Mouse (Mus musculus) hematopoietic stem cell, adult 5-6 weeks (primary cell): ENCODE data around the gene Col1a1. TPM values are rescaled to one million over a fixed set of nuclear protein-coding genes. Genes with fewer than 3 reads are reported as not detected.

Experiments
- ATAC-seq, 2 experiments: fragments of 125-278 bp in 1 of 2; replicated peaks in 1 of 2; 2 replicates each; pipeline ENCODE4 v1.8.0; 2016 to 2017; ENCODE audit warnings: inconsistent platforms in 2 of 2, mild to moderate bottlenecking in 2 of 2, moderate number of reproducible peaks in 2 of 2, low read depth in 1 of 2, moderate TSS enrichment in 1 of 2; ENCODE audit not compliant: low FRiP score in 2 of 2, poor library complexity in 2 of 2, severe bottlenecking in 2 of 2, insufficient read depth in 1 of 2, low TSS enrichment in 1 of 2
- total RNA-seq: library from RNA; stranded (forward); fragments of 172-1452, 232-1000 nt; gene quantifications from 2 replicates; pipeline ENCODE4 v1.2.3, GENCODE M21; 2017

The Col1a1 gene
- total RNA-seq = not detected in 2 replicates

GRCm38 (mm10) chr11:94936045-94936444 is at the start of gene Col1a1:
TSS of gene Col1a1 (plus strand) at chr11:94936224.
- ATAC-seq = no peak

- no peak for ATAC-seq
Measured at GRCm38 (mm10) chr11:94891155-94891554, 44.9 kb upstream of the Col1a1 start.

GRCm38 (mm10) chr11:94896753-94897376 is 39.2 kb upstream of the Col1a1 start:
- ATAC-seq = no peak

- no peak for ATAC-seq
Measured at GRCm38 (mm10) chr11:94901231-94901630, 34.8 kb upstream of the Col1a1 start.

- ATAC-seq = no peak
Measured at GRCm38 (mm10) chr11:94904306-94904705, 31.7 kb upstream of the Col1a1 start.

GRCm38 (mm10) chr11:94910971-94911370 is 25.1 kb upstream of the Col1a1 start:
- no peak for ATAC-seq

- ATAC-seq = no peak
Measured at GRCm38 (mm10) chr11:94912568-94912967, 23.5 kb upstream of the Col1a1 start.

- no peak for ATAC-seq
Measured at GRCm38 (mm10) chr11:94913302-94914090, 22.5 kb upstream of the Col1a1 start.

GRCm38 (mm10) chr11:94915675-94916403 is 20.2 kb upstream of the Col1a1 start:
- ATAC-seq = no peak

- no peak for ATAC-seq
Measured at GRCm38 (mm10) chr11:94916477-94916876, 19.5 kb upstream of the Col1a1 start.

- ATAC-seq = no peak
Measured at GRCm38 (mm10) chr11:94917717-94918116, 18.3 kb upstream of the Col1a1 start.

GRCm38 (mm10) chr11:94920996-94921401 is 15.0 kb upstream of the Col1a1 start:
- no peak for ATAC-seq

- no peak for ATAC-seq
Measured at GRCm38 (mm10) chr11:94924977-94925376, 11.0 kb upstream of the Col1a1 start.

GRCm38 (mm10) chr11:94926431-94926830 is 9.6 kb upstream of the Col1a1 start:
- no peak for ATAC-seq

GRCm38 (mm10) chr11:94927771-94928291 is 8.2 kb upstream of the Col1a1 start:
- no peak for ATAC-seq

GRCm38 (mm10) chr11:94928820-94929219 is 7.2 kb upstream of the Col1a1 start:
- ATAC-seq = peak; percentile 70 to 76

GRCm38 (mm10) chr11:94929599-94929998 is 6.4 kb upstream of the Col1a1 start:
- ATAC-seq = no peak

- ATAC-seq = no peak
Measured at GRCm38 (mm10) chr11:94930151-94930550, 5.9 kb upstream of the Col1a1 start.
